20 mouse cellular contexts compared by ENCODE assay signal in the genomic region with DNA sequence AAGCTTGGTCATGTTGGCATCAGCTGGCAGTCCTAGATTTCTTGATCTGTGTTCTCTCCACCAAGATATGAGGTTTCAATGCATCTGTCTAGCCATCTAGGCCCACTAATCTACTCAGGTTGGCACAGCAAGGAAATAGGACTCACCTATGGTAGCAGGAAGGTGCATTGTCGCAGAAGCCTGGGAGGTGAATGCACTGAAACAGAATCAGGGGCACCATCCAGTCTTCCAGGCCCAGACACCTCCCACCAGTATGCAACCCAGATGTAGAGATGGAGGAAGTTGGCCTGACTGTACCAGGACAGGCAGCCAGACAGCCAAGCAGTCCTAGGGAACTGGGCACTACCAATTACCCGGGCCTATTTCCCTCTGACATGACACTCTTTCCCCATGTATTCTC. TPM values are rescaled to one million over a fixed set of nuclear protein-coding genes. Genes with fewer than 3 reads are reported as not detected.
DNase-seq lines count a peak whose midpoint lies in the region; TF ChIP-seq lines count a peak whose summit lies in the region.
"Had no signal": no experiment of that assay in that cellular context is flagged by ENCODE, and none has a peak within 500 bp of the region (broad histone marks: within the 10 kb centered on the region; RNA-seq: fewer than 3 reads in every experiment).

No protein-coding gene starts in this region.

- no peak for TF ChIP-seq CTCF in liver, adult 2 months (IDR thresholded peaks at IDR 0.05; ENCODE audit: low read depth, low read length)

- no peak overlapping the region for H3K27ac ChIP-seq in liver, adult 2 months (replicated peaks; ENCODE audit: insufficient read depth, low read depth, low read length)
- H3K27ac ChIP-seq: embryonic facial prominence, embryonic 10.5 days; embryonic facial prominence, embryonic 12.5 days; forebrain, embryonic 13.5 days; forebrain, embryonic 15.5 days had no signal

- WGBS in liver, adult 2 months, result 83% methylated on average over 2 of the region's 2 CpGs

- peaks cover 25% of the 10 kb centered on the region for H3K4me1 ChIP-seq in liver, adult 2 months (ENCODE audit: control insufficient read depth, insufficient read depth, low read length)

- peak; percentile 75 for DNase-seq in heart, adult 11 months
- no peak for DNase-seq in heart, postnatal 10 days
- peak; percentile 36 for DNase-seq in liver, adult 2 months (ENCODE audit: extremely low read depth, low read depth, low spot score)
- DNase-seq in liver, result no peak
- DNase-seq in kidney, adult 8-10 months, result no peak
- DNase-seq: adrenal gland, adult 8-10 months; adrenal gland, postnatal 14 days; adrenal gland, postnatal 36 days; cerebellum, adult 11-12 months; cerebellum, adult 2 months; cerebellum, adult 9-10 months; cerebellum, postnatal 10 days; cerebellum, postnatal 25 days; forebrain, postnatal 0 days had no signal

- H3K79me2 ChIP-seq in liver, adult 2 months (ENCODE audit: control insufficient read depth, insufficient read depth, low read length), result peaks cover 18% of the 10 kb centered on the region; the same call in 1 of the 2 replicates

- H3K9ac ChIP-seq in liver, adult 2 months (ENCODE audit: low read depth, low read length), result 0 out of 2 replicates have a peak overlapping the region, but pooled peaks have one; percentile 4
- H3K9ac ChIP-seq: embryonic facial prominence, embryonic 12.5 days; forebrain, embryonic 13.5 days; forebrain, embryonic 15.5 days; forebrain, postnatal 0 days had no signal

- peaks cover 67% of the 10 kb centered on the region for H3K36me3 ChIP-seq in liver, adult 2 months (ENCODE audit: control insufficient read depth, insufficient read depth, low read length)
- H3K36me3 ChIP-seq: embryonic facial prominence, embryonic 10.5 days; embryonic facial prominence, embryonic 12.5 days; forebrain, embryonic 15.5 days; G1E had no signal

- intact Hi-C loops in heart, postnatal 10 days (cut with DNase I), result no loop called here

- H3K27me3 ChIP-seq in liver, adult 2 months (ENCODE audit: control insufficient read depth, insufficient read depth, low read length), result no peaks in the 10 kb centered on the region
- H3K27me3 ChIP-seq: embryonic facial prominence, embryonic 12.5 days; forebrain, embryonic 15.5 days; Patski had no signal

- TF ChIP-seq POLR2A in liver, adult 2 months (IDR thresholded peaks at IDR 0.05; ENCODE audit: extremely low read depth, insufficient read depth, low read length), result no peak

- H3K4me3 ChIP-seq in liver, adult 2 months (ENCODE audit: insufficient read depth, low read depth, low read length), result no peak overlapping the region
- H3K4me3 ChIP-seq: embryonic facial prominence, embryonic 10.5 days; embryonic facial prominence, embryonic 12.5 days; forebrain, embryonic 13.5 days; forebrain, embryonic 15.5 days had no signal

RNA-seq across cellular contexts. Expression of gene Fah, which starts 5.9 kb away (rescaled TPM):
- total RNA-seq in heart, postnatal 10 days (2021), result 1 to 10 TPM; 6.0 to 7.3 TPM
- total RNA-seq in liver, adult 2 months (2014; rRNA removed), result 476 and 506 TPM in 2 replicates
- polyA plus RNA-seq in liver, adult 2 months (2012; rRNA removed), result 711 and 1,059 TPM in 2 replicates

Comparison
In these comparisons a context has a peak if more than half of its experiments do, and no peak if none do; other contexts are left out.
1. DNase-seq: peak in heart, adult 11 months (single experiment) and liver, adult 2 months (single experiment); none in heart, postnatal 10 days (0 of 2), liver (single experiment) and kidney, adult 8-10 months (0 of 2).
2. RNA of gene Fah, which starts 5.9 kb away (total RNA-seq): 476 to 506 TPM in liver, adult 2 months; 6.0 to 7.3 TPM in heart, postnatal 10 days; every median in the first group is over 10 times any median in the second.